Mouse (Mus musculus) left cerebral cortex, adult 18-20 months (tissue): Measurements from ENCODE around the gene Hoxb2. TPM values are rescaled to one million over a fixed set of nuclear protein-coding genes. Genes with fewer than 3 reads are reported as not detected.

Experiments used
- DNase-seq, 2 experiments: peaks; one replicate each; pipeline ENCODE4 v3.0.0; 2021 to 2022; ENCODE audit warnings: low spot score in 2 of 2, mixed read lengths in 1 of 2
- total RNA-seq, 2 experiments: library from RNA; stranded (reverse); gene quantifications; 2 replicates each; pipeline ENCODE4 v1.2.3; 2021

Hoxb2 gene
- total RNA-seq, 2 experiments from 2014 or later, result not detected

- no peak for DNase-seq
Observed at GRCm38 (mm10) chr11:96349491-96350340, 609 bp upstream of the Hoxb2 start.

DNA sequence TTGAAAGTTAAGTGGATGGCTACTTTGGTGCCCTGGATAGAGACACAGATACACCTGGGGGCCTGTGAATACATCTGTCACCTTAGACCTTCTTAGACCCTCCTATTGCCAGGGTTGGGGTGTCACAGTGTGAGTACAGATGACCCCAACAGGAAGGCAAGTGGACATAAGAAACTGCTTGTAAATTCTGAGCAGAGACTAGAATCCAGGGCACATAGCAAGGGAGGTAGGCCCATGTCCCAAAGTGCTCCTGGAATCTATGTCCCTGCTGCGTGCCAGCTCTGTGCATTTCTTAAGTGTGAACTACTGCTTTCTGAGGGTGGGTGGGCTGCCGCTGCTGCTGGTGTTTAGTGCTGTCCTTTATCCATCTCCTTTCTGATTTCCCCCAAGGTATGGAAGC, 466 bp downstream of the Hoxb2 start:
- no peak for DNase-seq

- no peak for DNase-seq
Observed at GRCm38 (mm10) chr11:96351312-96351711, 987 bp downstream of the Hoxb2 start.

DNA sequence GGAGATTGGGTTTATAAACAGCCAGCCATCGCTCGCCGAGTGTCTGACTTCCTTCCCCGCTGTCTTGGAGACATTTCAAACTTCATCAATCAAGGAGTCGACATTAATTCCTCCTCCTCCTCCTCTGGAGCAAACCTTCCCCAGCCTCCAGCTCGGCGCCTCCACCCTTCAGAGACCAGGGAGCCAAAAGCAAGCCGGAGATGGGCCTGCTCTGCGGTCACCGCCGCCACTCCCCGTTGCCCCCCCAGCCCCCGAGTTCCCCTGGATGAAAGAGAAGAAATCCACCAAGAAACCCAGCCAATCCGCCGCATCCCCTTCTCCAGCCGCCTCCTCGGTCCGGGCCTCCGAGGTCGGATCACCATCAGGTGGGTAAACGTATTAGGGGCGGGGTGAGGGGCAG, 1.5 kb downstream of the Hoxb2 start:
- no peak for DNase-seq

- DNase-seq, result no peak
Observed at GRCm38 (mm10) chr11:96352691-96353521, 2.6 kb downstream of the Hoxb2 start.

DNA sequence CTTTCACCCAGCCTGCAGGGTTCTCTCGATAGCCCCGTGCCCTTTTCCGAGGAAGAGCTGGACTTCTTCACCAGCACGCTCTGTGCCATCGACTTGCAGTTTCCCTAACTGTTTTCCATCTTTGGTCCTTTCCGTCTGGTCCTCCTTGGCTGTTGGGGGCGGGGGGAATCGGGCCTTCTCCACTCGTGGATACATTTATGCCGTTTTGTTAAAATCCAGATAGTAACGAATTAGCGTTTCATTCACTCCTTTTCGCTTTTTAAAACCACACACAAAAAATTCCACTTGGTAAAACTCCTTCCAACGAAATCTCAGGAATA, 3.2 kb downstream of the Hoxb2 start:
- no peak for DNase-seq

- no peak for DNase-seq
Observed at GRCm38 (mm10) chr11:96353939-96354338, 3.6 kb downstream of the Hoxb2 start.

DNA sequence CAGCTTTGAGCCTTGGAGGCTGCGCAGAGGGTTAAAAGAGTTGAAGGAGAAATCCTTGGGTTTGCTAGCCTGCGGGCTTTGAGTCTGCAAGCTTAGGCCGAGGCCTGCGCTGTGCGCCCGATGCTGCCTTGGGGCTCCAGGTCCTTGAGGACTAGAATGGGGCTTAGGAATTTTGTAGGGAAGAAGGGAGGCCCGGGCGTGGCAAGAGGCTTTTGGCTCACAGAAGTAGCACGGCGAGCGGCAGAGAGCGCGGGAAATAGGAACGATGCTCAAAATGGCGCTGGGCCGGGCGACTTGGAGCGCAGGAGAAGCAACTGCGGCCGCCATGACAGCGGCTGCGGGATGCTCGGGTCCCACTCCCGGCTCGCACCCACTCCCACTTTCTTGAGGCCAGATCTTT, 4.1 kb downstream of the Hoxb2 start:
- DNase-seq, result no peak

DNA sequence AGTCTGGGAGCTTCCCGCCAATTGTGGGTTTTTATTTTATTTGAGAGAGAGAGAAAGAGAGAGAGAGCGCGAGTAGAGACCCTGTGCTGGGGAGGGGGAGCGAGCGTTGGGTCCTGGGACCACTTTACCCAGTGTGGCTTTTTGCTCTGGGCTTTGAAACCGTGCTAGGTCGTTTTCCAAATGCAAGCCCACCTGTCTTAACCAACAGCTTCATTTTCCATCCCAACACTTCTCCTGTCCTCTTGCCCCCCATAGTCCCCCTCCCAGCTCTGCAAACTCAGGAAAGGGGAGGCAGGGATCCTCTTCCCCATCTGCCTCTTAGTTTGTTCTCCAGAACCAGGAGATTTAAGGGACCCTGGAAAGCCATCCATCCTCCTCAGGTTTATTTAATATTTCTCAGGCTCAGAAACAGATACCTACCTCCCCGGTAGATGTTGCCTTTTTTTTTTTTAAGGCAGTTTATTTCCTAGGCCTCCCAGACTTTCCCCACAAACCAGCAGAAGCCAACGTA, 4.5 kb downstream of the Hoxb2 start:
- DNase-seq, result no peak

GRCm38 (mm10) chr11:96363807-96364206, 13.5 kb downstream of the Hoxb2 start:
- DNase-seq, result no peak

DNA sequence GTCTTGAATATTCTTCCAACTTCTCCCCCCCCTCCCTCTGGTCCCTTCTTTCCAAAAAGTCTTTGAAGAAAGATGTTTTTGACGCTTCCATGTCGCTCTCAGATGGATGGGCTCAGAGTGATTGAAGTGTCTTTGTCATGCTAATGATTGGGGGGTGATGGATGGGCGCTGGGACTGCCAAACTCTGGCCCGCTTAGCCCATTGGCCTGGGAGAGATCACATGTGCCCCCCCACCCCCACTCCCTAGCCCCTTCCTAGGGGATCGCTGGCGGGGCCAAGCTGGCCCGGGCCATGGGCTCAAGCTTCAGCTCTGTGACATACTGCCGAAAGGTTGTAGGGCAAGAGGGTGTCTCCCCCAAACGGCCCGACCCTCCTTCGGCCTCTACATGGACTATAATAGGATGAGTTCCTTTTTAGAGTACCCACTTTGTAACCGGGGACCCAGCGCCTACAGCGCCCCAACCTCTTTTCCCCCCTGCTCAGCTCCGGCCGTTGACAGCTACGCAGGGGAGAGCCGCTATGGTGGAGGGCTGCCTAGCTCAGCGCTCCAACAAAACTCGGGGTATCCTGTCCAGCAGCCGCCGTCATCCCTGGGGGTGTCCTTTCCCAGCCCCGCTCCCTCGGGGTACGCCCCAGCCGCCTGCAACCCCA, 15.2 kb downstream of the Hoxb2 start, which contains the start of gene Hoxb1:
Gene Hoxb1 (plus strand): TSS at position 312 of the 651 bp plus-strand sequence.
- DNase-seq, result no peak

- no peak for DNase-seq
Observed at GRCm38 (mm10) chr11:96366092-96367041, 16.0 kb downstream of the Hoxb2 start.

DNA sequence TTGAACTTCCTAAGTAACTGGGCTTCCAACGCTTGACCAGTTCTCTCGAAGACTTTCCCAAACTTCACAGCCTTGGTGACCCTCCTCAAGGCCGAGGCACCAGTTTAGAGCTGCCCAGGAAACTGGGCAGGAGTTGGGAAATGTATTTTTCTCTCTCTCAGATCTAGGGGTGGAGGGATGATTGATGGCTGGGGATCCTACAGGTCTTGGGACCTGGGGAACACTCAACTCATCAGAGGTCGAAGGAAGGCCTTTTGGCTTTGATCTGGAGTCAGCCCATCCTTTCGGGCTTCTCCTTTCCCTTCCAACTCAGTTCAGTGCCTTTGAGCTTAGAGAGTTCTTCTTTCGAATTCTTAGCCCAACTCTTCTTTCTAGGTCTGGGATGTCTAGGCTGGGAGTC, 16.8 kb downstream of the Hoxb2 start:
- DNase-seq, result no peak

DNA sequence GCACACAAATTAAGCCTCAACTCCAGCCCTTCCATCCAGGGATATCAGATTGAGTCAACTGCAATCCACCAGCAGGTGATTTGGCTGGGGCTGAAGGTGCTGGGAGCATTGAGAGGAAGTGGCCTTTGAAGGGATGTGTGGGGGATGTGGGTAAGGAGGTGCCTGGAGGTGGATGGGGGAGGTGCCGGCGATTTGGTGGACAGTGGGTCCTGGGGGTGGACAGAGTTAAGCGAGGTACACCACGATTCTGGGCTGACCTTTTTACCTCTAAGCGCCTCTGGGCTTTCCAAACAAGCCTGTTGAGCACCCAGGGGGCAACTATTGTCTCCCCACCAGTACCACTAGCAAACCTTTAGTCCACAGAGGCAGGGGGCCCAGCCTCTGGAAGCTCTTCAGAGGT, 18.4 kb downstream of the Hoxb2 start:
- no peak for DNase-seq

DNA sequence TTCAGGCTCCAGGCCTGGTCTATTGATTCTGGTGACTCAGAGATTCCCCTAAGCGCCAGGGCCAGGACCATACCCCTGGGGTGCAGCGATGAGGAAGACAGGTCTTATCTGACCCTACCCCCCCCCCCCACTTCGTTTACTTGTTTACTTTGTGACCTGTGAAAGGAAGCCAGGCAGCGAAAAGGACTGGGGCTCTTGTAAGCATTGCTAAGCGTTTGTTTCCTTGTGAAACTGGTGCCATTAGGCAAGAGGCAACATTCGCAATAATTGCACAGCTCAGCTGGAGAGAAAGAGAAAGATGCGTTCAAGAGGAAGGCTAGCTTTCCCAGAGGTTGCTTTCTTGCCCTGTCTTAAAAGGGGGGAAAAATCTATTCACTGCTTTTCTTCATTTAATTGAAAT, 18.8 kb downstream of the Hoxb2 start:
- DNase-seq, result no peak

DNA sequence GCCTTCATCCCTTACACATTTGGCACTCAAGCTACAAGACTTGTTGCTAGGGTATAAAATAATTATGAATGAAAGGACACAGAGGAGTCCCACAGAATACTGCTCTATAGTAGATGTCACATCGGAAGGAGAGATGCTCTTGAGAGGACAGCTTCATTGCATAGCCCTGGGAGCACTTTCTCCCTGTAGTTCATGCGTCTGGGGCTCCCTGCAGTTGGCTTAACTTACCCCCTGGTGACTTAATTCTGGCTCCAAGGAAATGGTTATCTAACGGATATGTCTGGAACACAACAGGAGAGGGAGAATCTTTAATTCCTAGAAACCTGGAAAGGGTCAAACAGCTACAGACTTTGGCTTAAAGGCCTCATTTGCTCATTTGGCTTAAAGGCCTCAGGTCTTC, 21.4 kb downstream of the Hoxb2 start:
- no peak for DNase-seq

DNA sequence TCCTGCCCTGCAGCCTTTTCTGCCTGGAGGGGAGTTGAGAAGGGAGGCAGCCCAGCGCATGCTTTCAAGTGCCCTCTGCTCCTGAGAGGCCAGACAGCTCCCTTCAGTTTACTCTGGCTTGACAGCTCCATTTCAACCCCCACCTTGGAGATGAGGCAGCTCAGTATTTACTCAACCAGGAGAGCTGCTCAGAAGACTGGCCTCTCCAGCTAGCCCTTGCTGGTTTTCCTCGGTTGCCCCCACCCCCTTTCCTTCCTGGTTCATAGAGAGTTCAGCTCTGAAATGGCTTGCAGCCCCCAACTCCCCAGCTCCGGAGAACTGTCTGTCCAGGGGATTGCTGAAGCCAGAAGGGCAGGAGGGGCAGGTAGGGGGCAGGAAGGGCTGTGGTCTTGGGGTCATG, 22.2 kb downstream of the Hoxb2 start:
- DNase-seq, result no peak

GRCm38 (mm10) chr11:96374810-96375209, 24.5 kb downstream of the Hoxb2 start:
- DNase-seq, result no peak

GRCm38 (mm10) chr11:96383381-96383780, 33.1 kb downstream of the Hoxb2 start:
- DNase-seq, result no peak

GRCm38 (mm10) chr11:96387635-96388034, 37.3 kb downstream of the Hoxb2 start:
- DNase-seq, result no peak
